Mouse (Mus musculus) heart, postnatal 25 days (tissue): Measurements from ENCODE around the gene Dynlt1a. TPM values are rescaled to one million over a fixed set of nuclear protein-coding genes. Genes with fewer than 3 reads are reported as not detected.
"Not testable (repeated sequence)": the region's sequence is repeated elsewhere in the genome, so short reads cannot be mapped to it uniquely, and the experiment has no call there.

ENCODE experiments used
- DNase-seq: peaks from one replicate; pipeline ENCODE4 v3.0.0; 2022; ENCODE audit warnings: low spot score
- intact Hi-C: fragments of 180-260 bp; cut with DNase I; formaldehyde crosslinking; loops from one replicate; pipeline ENCODE4 v1.15.1; 2025
- total RNA-seq, 2 experiments: library from RNA; stranded (reverse); gene quantifications; 2 replicates each; pipeline ENCODE4 v1.2.3; 2021

Gene Dynlt1a
- 1 to 10 TPM; 1.1 to 1.3 TPM for total RNA-seq

DNA sequence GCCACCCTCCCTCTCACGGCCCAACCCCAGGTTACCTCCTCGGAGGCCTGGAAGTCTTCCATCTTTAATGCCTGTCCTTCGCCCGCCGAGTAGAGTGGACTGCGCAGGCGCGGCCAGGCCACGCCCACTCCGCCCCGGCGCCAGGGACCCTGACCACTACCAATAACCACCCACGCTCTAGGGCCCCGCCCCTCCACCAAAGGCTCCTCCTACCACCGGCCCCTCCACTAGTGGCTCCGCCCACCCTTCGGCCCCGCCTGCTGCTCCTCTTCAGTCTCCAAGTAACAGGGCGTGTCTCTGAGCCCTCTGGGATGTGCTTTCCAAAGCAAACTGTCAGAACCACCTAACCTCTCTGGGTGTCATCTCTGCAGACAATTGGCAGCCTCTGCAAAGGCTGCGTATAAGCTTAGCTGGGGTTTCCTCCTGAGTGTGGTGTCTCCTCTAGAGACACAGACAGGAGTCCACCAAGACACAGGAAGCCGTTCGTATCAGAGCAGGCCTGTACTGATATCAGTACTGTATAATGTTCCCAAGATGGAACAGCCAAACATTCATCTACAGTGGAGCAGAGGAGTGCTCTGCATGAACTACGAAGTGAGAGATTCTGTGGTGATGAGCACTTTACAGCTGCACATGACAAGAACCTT is at the start of gene Dynlt1a:
Gene Dynlt1a (minus strand): TSS at position 162 of the 647 bp plus-strand sequence.
- intact Hi-C loops, result not testable (repeated sequence)
- peak; percentile 94 for DNase-seq

GRCm38 (mm10) chr17:6355256-6355655 is 38.0 kb upstream of the Dynlt1a start:
- DNase-seq, intact Hi-C loops: not testable (repeated sequence)

GRCm38 (mm10) chr17:6342606-6343294 is 25.4 kb upstream of the Dynlt1a start:
- DNase-seq, intact Hi-C loops: not testable (repeated sequence)

DNA sequence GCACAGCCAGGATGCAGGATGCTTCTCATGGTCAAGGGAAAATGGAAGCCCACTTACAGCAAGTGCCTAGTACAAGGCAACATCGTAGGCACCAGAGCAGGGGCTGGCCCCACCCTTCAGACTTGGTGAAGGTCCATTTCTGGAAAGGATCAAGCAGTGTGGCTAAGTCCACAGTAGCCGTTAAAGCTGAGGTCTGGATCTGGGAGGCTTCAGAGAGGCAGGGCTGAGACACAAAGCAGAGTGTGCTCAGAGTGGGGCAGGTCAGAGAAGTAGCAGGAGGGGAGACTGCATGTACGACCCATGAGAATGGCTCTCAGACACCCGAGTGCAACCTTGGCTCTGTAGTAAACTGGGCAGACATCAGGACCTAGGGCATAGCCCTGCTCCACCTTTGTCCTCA is 11.7 kb upstream of the Dynlt1a start:
- intact Hi-C loops, DNase-seq: not testable (repeated sequence)

GRCm38 (mm10) chr17:6327554-6327953 is 10.3 kb upstream of the Dynlt1a start:
- intact Hi-C loops, DNase-seq: not testable (repeated sequence)

DNA sequence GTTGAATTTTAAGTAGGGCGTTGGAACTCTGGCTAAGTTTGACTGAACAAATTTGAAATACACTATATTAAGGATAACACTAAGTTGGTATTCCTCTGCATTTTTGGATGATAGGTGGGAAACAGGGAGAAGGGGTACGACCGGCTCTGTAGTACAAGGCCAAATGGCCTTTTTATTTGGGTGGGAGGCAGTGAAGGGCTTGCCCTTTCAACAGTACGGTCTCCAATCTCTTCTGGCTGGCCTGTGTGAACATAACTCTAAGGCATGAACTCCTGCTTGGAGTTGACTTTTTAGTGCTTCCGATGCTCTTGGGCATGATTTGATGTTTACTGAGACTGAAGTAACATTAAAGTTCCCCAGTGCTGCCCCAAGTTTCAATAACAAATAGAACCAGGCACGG is 8.2 kb upstream of the Dynlt1a start:
- intact Hi-C loops, DNase-seq: not testable (repeated sequence)

DNA sequence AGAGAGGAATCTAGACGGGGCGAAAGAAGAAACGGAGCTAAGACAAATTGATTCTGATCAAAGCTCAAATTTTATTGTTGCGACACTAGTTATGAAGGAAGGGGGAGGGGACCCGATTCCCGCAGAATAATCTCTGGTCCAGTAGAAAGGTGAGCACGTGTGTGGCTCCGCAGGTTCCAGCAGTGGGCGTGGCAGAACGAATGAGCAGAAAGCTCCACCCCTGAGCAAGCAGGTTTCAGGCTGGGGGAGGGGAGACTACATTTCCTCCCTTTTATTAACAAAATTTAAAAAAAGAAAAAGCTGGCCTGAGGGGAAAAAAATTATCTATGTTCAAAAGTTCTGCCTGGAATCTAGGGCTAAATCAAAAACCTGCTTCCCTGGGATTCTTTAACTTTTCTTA is 7.7 kb upstream of the Dynlt1a start:
- DNase-seq, intact Hi-C loops: not testable (repeated sequence)

GRCm38 (mm10) chr17:6321778-6322101 is 4.4 kb upstream of the Dynlt1a start:
- DNase-seq, intact Hi-C loops: not testable (repeated sequence)

DNA sequence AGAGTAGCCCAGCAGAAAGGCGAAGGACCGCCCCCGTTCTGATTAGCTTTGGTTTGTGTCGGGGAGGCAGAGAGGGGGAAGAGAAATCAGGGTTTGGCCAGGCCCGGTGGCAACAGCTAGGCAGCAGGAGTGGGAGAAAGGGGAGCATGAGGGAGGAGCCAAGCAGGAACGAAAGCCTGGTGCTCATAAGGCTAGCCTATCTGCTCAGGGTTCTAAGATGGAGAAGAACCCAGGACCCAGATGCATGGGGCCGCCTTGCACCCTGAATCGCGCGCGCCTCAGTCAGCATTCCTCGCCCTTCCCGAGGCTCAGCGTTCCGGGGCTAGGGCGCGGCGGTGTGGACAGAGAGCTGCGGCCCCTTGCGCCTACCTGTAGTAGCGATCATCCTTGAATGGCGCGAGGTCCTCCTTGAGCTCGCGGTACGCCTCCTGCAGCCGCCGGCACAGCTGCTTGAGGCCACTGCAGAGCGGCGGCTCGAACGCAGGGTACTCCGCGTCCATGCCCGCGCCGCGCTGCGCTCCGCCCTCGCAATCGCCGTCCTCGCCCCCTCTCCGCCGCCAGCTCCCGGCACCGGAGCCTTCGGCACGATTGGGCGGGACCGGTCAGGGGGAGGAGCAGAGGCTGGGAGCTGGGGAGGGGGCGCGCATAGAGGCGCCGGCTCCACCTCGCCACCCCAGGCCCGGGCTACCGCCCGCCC is 3.9 kb upstream of the Dynlt1a start:
- DNase-seq, intact Hi-C loops: not testable (repeated sequence)

DNA sequence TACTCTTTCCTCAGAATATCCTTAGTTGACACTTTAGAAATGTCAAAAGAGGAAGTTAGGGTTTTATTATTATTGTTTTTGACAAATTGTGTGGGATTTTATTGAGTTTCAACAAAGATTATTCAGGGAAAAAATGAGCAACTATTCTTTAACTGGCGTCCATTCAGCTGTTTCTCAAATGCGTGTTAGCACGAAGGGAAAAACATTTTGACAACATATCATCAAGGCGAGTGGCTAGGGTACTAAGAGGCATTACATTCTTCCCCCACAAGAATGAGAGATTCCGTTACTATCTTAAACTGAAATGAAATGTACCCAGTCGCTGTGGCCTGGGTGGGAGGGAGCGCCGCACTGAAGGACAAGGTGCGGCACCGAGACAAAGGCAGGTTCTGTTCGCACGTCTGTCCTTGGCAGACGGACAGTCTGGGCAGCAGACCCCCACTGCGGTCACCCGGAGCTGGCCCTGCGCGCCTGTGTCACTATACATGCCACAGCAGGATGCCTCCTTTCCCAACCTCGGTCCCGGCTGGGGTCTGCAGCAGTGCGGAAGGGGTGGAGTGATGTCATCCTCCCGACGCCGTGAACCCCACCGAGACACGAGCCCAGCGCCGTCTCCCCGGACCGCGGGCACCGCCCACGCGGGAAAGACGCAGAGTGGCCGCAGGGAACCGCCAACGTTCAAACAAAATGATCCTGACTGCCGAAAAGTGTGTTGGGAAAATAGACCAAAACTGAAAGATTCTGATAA is 747 bp downstream of the Dynlt1a start:
- DNase-seq, result peak; percentile 21
- intact Hi-C loops, result not testable (repeated sequence)

DNA sequence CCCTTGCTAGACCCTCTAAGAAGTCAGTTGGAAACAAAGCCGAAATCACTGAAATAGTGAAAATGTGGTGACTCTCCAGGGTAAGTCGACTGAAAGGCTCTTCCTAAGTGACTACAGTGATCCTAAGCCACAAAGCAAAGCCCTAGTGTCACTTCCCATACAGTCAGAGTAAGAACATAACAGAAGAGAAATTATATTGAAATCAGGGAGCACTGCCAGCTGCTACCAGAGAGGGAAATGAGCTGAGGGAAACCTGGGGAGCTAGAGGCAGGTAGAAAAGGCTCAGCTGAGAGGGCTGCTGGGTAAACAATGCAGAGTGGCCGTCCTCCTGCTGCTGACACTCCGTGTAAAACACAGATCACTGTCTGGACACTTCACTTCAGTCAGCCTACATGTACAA is 1.6 kb downstream of the Dynlt1a start:
- intact Hi-C loops, DNase-seq: not testable (repeated sequence)

- intact Hi-C loops, DNase-seq: not testable (repeated sequence)
Measured at GRCm38 (mm10) chr17:6314493-6314892, 2.8 kb downstream of the Dynlt1a start.

DNA sequence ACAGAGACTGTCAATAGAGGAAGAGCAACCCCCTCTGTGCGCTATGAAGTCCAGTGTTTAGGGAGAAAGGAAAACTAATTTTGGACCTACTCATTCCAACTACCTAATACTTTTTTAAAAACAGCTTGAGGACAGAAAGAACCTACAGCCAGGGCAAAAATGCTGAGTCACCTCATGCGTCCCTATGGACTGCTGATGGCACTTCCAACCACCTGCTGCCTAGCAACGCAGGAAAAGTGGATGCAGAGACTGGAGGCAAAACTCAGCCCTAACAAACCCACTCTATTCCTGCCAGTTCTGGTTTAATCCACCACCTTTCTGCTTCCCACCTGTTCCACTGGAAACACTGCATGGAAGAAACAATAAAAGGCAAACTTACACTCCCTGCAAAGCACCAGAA is 4.5 kb downstream of the Dynlt1a start:
- intact Hi-C loops, DNase-seq: not testable (repeated sequence)

DNA sequence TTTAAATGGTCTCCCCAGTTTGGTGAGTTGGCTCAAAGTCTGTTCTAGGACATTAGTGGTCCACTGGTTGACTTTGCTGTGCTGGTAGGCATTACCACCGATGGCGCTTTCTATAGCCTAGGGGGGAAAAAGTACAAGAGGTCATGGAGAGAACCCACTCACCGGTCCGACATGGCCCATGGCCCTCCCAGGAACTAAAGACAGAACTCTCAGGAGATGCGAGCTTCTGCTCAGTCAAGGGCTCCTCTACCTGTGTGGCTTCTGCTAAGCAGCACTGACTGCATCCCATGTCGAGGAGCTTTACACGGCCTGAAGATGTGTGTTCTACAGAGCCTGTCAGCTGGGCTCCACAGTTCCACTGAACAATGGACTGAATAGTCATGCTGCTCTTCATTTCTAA is 5.6 kb downstream of the Dynlt1a start:
- intact Hi-C loops, result not testable (repeated sequence)

GRCm38 (mm10) chr17:6306503-6306902 is 10.8 kb downstream of the Dynlt1a start:
- DNase-seq, intact Hi-C loops: not testable (repeated sequence)

More for the DNA sequence above, 5.6 kb downstream of the Dynlt1a start:
- DNase-seq, result not testable (repeated sequence)

DNA sequence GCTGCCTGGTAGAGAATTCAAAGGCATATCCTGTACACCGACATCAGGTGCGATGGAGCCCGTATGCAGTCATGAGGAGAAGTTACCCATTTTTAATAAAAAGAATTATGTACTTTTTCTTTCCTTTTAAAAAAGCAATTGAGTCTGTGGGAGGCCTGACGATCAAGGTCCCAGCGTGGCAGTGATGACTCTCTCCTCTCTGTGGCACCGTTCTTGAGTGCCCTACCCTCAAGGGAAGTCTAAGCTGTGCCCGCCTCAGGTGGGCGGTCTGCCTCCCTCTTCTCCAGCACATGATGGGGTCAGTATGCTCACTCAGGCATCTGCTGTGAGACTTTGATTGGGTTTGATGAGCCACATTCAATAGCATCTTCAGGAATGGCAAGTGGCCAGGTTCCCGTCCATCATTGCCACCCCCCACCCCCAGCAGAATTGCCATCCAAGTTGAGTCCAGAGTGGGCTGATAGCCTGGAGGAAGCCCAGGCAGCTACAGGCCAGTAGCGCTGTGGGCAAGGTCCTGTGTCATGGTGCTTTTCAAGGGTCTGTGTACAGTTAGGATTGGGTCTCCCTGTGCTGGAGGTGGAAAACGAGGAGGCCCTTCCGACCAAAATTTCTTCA is 11.5 kb downstream of the Dynlt1a start:
- intact Hi-C loops, result not testable (repeated sequence)

DNA sequence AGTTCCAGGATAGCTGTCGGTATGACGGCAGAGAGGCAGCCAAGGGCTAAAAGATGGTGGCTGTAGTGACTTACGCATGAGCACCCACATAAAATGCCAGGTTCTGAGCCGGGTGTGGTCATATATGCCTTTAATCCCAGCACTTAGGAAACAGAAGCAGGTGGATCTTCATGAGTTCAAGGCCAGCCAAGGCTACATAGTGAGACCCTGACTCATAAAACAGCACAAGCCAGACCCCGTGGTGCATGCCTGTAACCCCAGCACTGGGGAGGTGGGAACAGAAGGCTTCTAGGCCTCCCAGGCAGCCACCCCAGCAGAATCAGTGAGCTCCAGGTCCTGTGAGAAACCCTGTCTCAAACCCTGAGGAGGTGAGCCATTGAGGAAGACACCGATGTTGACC is 12.4 kb downstream of the Dynlt1a start:
- intact Hi-C loops, DNase-seq: not testable (repeated sequence)

More for the DNA sequence above, 11.5 kb downstream of the Dynlt1a start:
- DNase-seq, result not testable (repeated sequence)

DNA sequence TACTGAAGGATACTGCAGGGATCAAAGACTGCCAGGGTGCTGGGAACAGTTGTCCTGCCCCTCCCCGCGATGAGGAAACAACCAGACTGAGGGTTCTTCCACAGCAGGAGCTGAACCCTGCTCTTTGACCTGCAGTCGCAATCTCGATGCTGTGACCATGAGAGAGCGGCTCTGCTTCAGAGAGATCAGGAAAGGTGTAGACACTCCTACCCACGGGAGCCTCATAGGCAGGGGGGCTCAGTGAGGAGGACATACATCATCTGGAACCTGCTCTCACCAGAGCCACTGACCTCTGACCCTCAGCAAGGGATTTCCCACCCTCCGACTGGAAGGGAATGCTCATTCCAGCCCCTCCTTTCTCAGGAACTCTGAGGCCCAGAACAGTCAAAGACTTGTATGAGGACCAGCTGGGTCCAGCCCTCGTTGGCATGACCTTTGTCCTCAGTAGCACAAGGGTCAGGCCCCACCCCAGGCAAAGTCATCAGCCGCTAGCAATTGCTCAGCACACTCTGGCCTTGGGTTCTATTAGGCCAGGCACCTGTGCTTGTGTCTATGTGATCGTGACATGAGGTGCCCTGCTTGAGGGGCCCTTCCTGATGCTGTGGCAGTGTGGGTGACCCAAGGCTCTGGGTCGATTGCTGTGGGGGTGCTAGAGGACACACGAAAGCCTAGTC is 17.0 kb downstream of the Dynlt1a start:
- intact Hi-C loops, DNase-seq: not testable (repeated sequence)
